Mouse (Mus musculus): ENCODE measurements around the gene Fgf2. TPM values are rescaled to one million over a fixed set of nuclear protein-coding genes. Genes with fewer than 3 reads are reported as not detected.
A peak's percentile ranks its signal among the peaks of the same experiment; 100 is the strongest.

Gene Fgf2
- total RNA-seq, 4 experiments from 2014 or later: 5.5 to 8.1 (median 6.7) TPM

DNA sequence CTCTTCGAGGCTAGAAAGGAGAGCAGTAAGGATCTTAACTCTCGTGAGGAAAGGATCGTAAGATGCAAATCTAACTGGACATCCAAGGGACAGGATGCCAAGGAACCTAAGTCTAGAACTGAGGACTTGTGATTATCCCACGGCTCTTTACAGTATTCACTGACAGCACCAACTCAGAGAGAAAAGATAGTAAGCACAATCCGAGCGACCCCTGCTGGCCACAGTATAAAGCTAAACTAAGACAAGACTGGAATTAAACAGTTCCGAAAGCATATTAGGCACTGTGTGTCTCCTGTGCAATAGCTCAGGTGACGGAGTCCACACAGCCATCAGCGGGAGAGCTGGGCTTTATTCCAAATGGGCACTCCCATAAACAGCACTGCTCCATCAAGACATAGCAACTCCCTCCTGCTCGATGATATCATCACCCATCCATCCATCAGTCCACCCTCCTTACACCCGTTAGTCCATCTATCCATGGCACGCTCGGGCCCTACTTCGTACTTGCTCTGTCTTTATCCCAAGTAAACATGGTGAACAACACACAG is 66.3 kb downstream of the Fgf2 start:
- peak; percentile 31 to 51 for DNase-seq (ENCODE audit: low spot score in 2 of 2)

- DNase-seq (ENCODE audit: low spot score in 2 of 2): no peak
These were observed 70.2 kb downstream of the Fgf2 start for GRCm38 (mm10) chr3:37418341-37418740.

DNA sequence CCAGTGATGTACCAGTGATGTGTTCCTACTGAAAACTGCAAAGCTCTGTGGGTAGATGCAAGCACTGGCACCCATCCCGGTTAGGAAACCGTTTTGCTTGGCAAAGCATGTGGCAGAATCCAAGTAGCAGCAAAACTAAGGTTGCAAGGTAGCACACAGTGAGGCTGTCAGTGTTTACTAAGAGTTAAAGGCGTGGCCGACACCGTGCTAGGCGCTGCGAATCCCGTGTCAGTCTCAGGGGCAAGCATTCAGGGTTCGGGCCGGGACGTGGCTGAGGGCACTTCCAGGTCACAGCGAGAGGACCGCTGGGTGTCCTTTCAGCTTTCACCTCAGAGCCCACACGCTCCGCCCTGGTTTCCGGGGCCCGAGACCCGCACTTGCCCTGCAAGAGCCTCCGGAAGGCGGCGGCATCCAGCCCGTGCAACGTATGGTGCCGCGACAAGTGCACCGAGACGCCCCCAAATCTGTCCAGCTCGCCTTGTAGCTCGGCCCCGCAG is 70.9 kb downstream of the Fgf2 start:
- DNase-seq (ENCODE audit: low spot score in 2 of 2): peak in 1 of 2 experiments; percentile 78

DNA sequence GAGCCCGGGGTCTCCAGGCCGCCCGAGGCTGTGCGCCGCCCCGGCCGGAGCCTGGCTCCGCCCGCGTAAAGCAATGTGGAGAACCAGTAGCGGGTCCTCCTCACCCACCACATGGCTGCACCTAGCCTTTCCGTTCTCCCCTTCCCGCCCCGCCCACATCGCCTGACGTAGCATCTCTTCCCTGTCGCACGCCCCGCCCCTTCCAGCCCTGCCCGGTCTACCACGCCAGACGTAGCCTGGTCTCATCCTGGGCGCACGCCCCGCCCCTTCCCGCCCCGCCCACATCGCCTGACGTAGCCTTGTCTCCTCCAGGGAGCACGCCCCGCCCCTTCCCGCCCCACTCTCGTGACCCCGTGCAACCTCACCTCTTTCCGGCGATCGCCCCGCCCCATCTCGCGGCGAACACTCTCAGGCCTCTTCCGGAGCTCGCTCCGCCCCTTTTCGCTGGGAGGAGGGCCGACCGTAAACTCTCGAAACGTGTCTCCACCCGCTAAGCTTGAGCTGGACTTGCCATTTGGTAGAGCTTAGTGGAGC is 71.4 kb downstream of the Fgf2 start, which contains the start of gene Spata5:
TSS of gene Spata5 (plus strand) at position 439 of the 534 bp plus-strand sequence.
- DNase-seq (ENCODE audit: low spot score in 2 of 2): peak; percentile 83 to 97

- DNase-seq (ENCODE audit: low spot score in 2 of 2): peak; percentile 83 to 87
These were observed 71.9 kb downstream of the Fgf2 start, which contains the start of gene Nudt6 for GRCm38 (mm10) chr3:37420072-37420471. Nudt6 (minus strand) TSS chr3:37420211.

GRCm38 (mm10) chr3:37420641-37421040 is 72.5 kb downstream of the Fgf2 start:
- peak in 1 of 2 experiments; percentile 22 for DNase-seq (ENCODE audit: low spot score in 2 of 2)

DNA sequence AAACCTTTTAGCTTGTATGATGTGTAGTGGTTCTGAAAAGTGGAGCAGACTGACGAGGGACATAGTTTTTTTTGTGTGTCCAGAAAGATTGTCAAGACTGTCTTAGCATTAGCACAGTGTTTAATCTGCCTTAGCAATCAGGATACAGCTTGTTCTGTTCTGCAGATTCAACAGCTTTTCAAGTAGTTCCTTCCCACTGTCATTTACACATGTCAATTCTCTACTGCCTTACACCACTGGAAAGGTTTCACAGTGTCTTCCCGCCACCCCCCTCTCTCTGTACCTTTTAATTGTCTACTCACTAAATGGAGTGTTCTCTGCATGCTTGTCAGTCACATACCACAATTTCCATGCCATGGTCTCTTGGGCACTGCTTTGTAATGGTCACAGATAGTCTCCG is 73.0 kb downstream of the Fgf2 start:
- DNase-seq (ENCODE audit: low spot score in 2 of 2): no peak

DNA sequence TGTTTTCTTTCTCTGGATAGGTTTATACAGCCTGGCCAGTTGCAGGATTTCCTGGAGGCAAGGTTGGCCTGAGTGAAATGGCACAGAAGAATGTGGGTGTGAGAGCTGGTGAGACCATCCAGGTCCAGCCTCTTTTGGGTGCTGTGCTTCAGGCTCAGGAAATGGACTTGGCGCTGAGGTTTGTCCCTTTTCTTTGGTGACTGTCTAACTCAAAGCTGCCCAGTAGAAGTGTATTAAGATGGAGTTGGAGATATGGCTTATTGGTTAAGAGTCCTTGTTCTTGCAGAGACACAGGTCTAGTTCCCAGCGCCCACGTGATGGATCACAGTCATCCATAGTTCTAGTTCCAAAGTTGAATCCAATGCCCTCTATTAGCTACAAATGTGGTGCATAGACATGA is 77.9 kb downstream of the Fgf2 start:
- no peak for DNase-seq (ENCODE audit: low spot score in 2 of 2)

- no peak for DNase-seq (ENCODE audit: low spot score in 2 of 2)
These were observed 82.2 kb downstream of the Fgf2 start for GRCm38 (mm10) chr3:37430359-37430758.

GRCm38 (mm10) chr3:37439770-37440169 is 91.6 kb downstream of the Fgf2 start:
- no peak for DNase-seq (ENCODE audit: low spot score in 2 of 2)

DNA sequence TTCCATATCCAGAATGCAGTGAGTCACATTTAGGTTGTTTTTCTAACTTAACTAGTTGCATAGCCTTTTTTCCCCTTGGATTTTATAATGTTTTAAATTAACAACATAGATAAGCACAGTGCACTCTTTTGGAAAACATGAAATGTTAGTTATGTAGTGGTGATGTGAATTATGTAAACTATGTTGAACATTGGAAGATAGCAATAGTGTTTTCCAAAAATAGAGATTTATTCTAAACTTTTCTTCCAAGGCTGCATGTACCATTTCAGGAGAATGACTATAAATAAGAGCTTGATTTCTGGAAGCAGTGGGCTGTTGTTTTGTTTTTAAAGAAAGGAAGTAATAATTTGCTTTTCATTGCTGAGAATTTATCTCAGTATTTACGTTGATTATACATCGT is 95.3 kb downstream of the Fgf2 start:
- DNase-seq (ENCODE audit: low spot score in 2 of 2): no peak

GRCm38 (mm10) chr3:37455992-37456391 is 107.8 kb downstream of the Fgf2 start:
- no peak for DNase-seq (ENCODE audit: low spot score in 2 of 2)

Other genes with a start within 250 kb of the Fgf2 start
- gene Il2, start 222.4 kb upstream of the Fgf2 start, total RNA-seq (2022): not detected
- under 1 TPM in 3 of 4 experiments, not detected in 1; 0.11 to 0.54 (median 0.12) TPM for gene Il21, start 115.7 kb upstream of the Fgf2 start, total RNA-seq (2022)
- gene Bbs12, start 35.8 kb upstream of the Fgf2 start, total RNA-seq (2022): 1 to 10 TPM; 4.1 to 5.2 (median 4.4) TPM
- gene Cetn4, start 35.6 kb upstream of the Fgf2 start, total RNA-seq (2022): 10 to 100 TPM; 12.1 to 12.7 (median 12.4) TPM
- gene Spata5, start 71.5 kb downstream of the Fgf2 start, total RNA-seq (2022): 10 to 100 TPM; 23.0 to 30.8 (median 28.4) TPM
- 1 to 10 TPM; 5.7 to 7.7 (median 6.7) TPM for gene Nudt6, start 71.9 kb downstream of the Fgf2 start, total RNA-seq (2022)

Measured in left cerebral cortex, adult 8-10 months (tissue).